Mouse (Mus musculus) heart, postnatal 25 days (tissue): ENCODE measurements around the gene Tnk1. TPM values are rescaled to one million over a fixed set of nuclear protein-coding genes. Genes with fewer than 3 reads are reported as not detected.

Experiments used
- DNase-seq: peaks from one replicate; pipeline ENCODE4 v3.0.0; 2022; ENCODE audit warnings: low spot score
- intact Hi-C: fragments of 180-260 bp; cut with DNase I; formaldehyde crosslinking; loops from one replicate; pipeline ENCODE4 v1.15.1; 2025
- total RNA-seq, 2 experiments: library from RNA; stranded (reverse); gene quantifications; 2 replicates each; pipeline ENCODE4 v1.2.3; 2021

The Tnk1 gene
- under 1 TPM in 1 of 2 experiments, not detected in 1; 0.14 TPM for total RNA-seq

- intact Hi-C loops = no loop called here
- DNase-seq = no peak
Observed at GRCm38 (mm10) chr11:69858113-69858998, at the start of gene Tnk1. Gene Tnk1 (minus strand): TSS chr11:69858730.

GRCm38 (mm10) chr11:69904311-69904710, 45.8 kb upstream of the Tnk1 start:
- intact Hi-C loops = no loop called here
- DNase-seq = no peak

DNA sequence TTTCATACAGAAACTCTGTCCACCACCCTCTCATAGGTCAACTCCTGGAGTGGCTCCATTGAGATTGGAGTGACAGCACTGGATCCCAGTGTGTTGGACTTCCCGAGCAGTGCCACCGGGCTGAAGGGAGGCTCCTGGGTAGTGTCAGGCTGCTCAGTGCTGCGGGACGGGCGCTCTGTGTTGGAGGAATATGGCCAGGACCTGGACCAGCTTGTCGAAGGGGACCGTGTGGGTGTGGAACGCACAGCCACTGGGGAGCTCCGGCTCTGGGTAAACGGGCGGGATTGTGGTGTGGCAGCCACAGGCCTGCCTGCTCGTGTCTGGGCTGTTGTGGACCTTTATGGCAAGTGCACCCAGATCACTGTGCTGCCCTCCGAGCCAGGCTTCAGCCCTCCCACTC, 44.4 kb upstream of the Tnk1 start:
- intact Hi-C loops = no loop called here
- DNase-seq = no peak

GRCm38 (mm10) chr11:69901993-69902392, 43.5 kb upstream of the Tnk1 start:
- intact Hi-C loops = no loop called here
- DNase-seq = no peak

GRCm38 (mm10) chr11:69901406-69901846, 42.9 kb upstream of the Tnk1 start:
- intact Hi-C loops = no loop called here
- peak; percentile 95 for DNase-seq

- DNase-seq = peak; percentile 87
- intact Hi-C loops = no loop called here
Observed at GRCm38 (mm10) chr11:69900471-69901405, 42.2 kb upstream of the Tnk1 start, which contains the start of the genes 2810408A11Rik and Neurl4. Gene 2810408A11Rik (minus strand): TSS chr11:69900987. Gene Neurl4 (plus strand): TSS chr11:69901072.

- intact Hi-C loops = loop anchor here (2.0 kb wide), 1 partner anchor 17 kb away; no protein-coding TSS in a partner anchor
- no peak for DNase-seq
Observed at GRCm38 (mm10) chr11:69899870-69900269, 41.3 kb upstream of the Tnk1 start.

DNA sequence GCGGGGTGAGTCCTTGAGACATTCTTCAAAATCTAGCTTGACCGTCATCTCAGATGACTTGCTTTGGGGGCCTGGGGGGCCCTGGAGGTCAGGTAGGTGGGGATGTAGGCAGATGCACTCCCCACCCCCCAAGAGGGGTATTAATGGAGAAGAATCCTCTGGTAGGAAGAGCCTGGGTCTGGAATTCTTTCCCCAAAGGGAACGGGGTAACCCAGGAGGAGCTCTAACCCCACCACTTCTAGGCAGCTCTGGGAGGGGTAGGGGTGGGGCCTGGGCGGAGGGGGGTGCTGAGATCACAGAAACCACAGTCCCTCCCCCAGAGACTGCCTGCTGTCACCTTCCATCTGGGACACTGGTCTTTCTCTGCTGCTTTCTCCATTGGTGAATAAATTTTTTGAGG, 36.8 kb upstream of the Tnk1 start, which contains the start of gene Acap1:
TSS of gene Acap1 (minus strand) at position 249 of the 400 bp plus-strand sequence.
- DNase-seq = no peak
- intact Hi-C loops = no loop called here

DNA sequence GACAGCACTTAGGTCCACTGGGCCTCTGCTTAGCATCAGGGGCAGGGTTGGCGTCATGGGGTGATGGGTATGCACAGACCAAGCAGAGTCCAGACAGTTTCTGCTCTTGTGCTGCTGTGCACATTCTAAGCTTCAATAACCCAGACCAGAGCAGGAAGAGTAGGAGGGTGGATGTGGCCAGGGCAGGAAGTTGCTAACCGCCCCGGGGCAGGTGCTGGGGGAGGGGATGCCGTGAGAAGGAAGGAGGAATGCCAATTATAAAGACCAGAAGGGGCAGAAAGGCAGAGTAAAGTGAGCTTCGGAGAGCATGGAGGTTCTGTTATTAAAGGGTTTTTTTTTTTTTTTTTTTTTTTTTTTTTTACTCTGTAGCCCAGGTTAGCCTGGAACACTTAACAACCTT, 36.1 kb upstream of the Tnk1 start:
- DNase-seq = no peak
- intact Hi-C loops = no loop called here

DNA sequence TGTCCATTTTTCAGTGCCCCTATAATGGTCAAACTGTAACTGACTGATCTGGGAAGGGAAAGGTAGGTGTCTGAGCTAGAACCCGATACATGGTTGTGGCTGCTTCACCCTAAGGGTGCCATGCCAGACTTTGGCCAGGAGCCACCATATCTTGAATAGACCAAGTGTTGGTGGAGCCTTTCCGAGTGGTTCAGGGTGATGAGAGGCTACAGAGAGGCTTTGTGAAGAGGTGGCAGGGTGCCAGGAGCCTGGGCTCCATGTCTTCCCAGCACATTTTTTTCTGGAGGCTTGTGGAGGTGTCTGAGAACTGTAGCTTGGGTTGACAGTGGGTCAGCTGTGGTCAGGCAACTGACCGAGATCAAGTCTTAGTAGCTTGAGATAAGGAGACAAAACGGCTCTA, 33.0 kb upstream of the Tnk1 start:
- DNase-seq = no peak
- intact Hi-C loops = no loop called here

- no peak for DNase-seq
Observed at GRCm38 (mm10) chr11:69886907-69887635, 28.5 kb upstream of the Tnk1 start.

GRCm38 (mm10) chr11:69884663-69885062, 26.1 kb upstream of the Tnk1 start:
- intact Hi-C loops = no loop called here
- no peak for DNase-seq

More at GRCm38 (mm10) chr11:69886907-69887635, 28.5 kb upstream of the Tnk1 start:
- intact Hi-C loops = no loop called here

GRCm38 (mm10) chr11:69884240-69884639, 25.7 kb upstream of the Tnk1 start:
- no peak for DNase-seq
- intact Hi-C loops = no loop called here

GRCm38 (mm10) chr11:69883527-69884151, 25.1 kb upstream of the Tnk1 start:
- intact Hi-C loops = loop anchor here (2.0 kb wide), 1 partner anchor 15 kb away; no protein-coding TSS in a partner anchor
- DNase-seq = no peak

GRCm38 (mm10) chr11:69883066-69883465, 24.5 kb upstream of the Tnk1 start:
- DNase-seq = no peak
- intact Hi-C loops = loop anchor here (2.0 kb wide), 1 partner anchor 16 kb away; no protein-coding TSS in a partner anchor

DNA sequence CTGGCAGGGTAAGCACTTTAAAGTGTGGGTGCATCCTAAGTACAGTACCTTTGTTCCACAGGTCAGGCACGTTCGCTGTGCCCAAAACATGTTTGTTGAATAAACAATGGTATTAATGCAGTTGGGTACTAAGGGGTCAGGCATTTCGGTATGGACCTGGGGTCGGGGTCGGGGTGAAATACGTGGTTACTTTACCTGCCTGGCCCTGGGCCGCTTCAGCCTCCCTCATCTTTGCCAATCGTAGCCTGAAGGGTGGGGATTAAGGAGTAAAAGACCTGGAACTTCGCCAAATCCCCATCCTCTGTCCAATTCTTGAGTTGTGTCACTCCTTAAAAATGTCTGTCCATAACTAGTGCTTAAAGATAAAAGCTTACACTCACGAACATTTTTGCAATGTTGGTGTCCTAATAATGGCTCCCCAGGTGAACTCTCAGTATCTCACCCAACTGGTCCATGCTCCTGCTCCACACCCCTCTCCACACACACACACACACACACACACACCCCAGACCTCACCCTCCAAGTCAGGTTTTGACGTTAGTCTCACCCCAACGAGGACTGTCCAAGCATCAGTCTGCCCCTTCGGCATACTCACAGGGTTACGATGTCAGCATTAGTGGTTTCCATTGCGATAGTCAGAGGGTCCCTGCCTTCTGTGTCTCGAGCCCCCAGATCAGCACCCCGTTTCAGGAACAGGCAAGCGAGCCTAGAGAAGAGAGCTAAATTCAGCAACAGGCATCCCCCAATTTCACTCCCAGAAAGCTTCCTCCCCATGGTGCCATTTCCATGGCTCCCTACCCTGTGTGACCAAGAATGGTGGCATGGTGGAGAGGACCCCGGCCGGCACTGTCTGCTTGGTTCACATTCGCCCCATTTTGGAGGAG, 23.5 kb upstream of the Tnk1 start:
- intact Hi-C loops = loop anchor here (2.0 kb wide), 2 partner anchors 17 to 37 kb away; no protein-coding TSS in a partner anchor
- DNase-seq = no peak

DNA sequence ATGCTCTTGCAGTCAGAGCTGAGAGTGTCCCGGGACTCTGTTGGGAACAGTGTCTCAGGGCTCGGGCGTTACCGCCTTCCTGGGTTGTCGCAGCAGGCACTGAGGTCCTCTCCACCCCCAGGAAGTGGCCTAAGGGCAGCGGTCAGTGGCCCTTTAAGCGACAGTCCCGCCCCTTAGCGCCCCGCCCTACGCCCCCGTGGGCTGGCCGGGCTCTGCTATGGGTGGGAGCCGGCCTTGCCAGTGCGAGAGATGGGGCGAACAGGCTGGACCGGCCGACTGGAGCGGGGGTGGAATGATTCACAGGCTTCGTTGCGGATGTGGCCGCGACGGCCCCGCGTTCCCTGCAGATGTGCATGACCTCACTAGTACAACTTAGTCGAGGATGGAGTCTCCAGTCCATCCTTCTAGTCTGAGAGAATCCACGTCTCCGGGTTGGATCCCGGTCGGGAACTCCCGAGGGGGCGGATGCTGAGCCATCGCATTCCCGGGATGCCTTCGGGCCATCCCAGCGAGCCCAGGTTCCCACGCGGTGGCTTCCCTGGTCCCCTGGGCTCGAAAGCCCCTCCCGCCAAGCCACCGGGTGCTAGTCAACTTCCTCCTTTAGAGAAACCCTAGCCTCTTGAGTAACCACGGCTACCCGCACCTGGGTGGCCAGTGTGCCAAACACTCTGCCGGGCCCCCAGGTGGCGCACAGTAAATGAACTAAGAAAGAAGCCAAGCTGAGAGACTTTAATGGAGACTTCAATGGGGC, 22.5 kb upstream of the Tnk1 start, which contains the start of gene Kctd11:
TSS of gene Kctd11 (minus strand) at position 554 of the 751 bp plus-strand sequence.
- DNase-seq = peak; percentile 95
- intact Hi-C loops = loop anchor here (2.0 kb wide), 1 partner anchor 38 kb away; no protein-coding TSS in a partner anchor
